Mouse (Mus musculus) heart, postnatal 0 days (tissue): Measurements from ENCODE around the gene Fam161b. TPM values are rescaled to one million over a fixed set of nuclear protein-coding genes. Genes with fewer than 3 reads are reported as not detected.

Source experiments
- ATAC-seq: fragments of 200-750 bp; cut with Nextera tagmentation; 2 replicates; pipeline ENCODE4 v1.8.0; 2017; ENCODE audit warnings: low read depth, moderate number of reproducible peaks, moderate library complexity; ENCODE audit not compliant: insufficient read depth
- DNase-seq: peaks from one replicate; pipeline ENCODE4 v3.0.0-alpha.2; 2016; ENCODE audit warnings: low spot score
- H3K27ac ChIP-seq: fragments of 300-500 bp; sonication (generic); 2 replicates; pipeline ENCODE4 v1.5.1; 2014; ENCODE audit warnings: low read depth, mild to moderate bottlenecking
- H3K27me3 ChIP-seq: fragments of 300-500 bp; sonication (generic); 2 replicates; pipeline ENCODE4 v1.6.1; 2014; ENCODE audit warnings: low read length, mixed read lengths; ENCODE audit not compliant: control insufficient read depth, insufficient read depth
- H3K36me3 ChIP-seq: fragments of 300-500 bp; sonication (generic); replicated peaks from 2 replicates; pipeline ENCODE4 v1.6.1; 2014; ENCODE audit warnings: low read length, mixed read lengths; ENCODE audit not compliant: control insufficient read depth, insufficient read depth
- H3K4me1 ChIP-seq: fragments of 300-500 bp; sonication (generic); 2 replicates; pipeline ENCODE4 v1.6.1; 2014; ENCODE audit warnings: antibody characterized with exemption; ENCODE audit not compliant: control insufficient read depth, insufficient read depth
- H3K4me2 ChIP-seq: fragments of 300-500 bp; sonication (generic); 2 replicates; pipeline ENCODE4 v1.6.1; 2014; ENCODE audit warnings: low read depth, mild to moderate bottlenecking, low read length, moderate library complexity
- H3K4me3 ChIP-seq: fragments of 300-500 bp; sonication (generic); 2 replicates; pipeline ENCODE4 v1.5.1; 2014; ENCODE audit warnings: low read depth, low read length
- H3K9ac ChIP-seq: fragments of 300-500 bp; sonication (generic); replicated peaks from 2 replicates; pipeline ENCODE4 v1.6.1; 2014; ENCODE audit warnings: low read depth, low read length, mixed read lengths
- H3K9me3 ChIP-seq: fragments of 300-500 bp; sonication (generic); replicated peaks from 2 replicates; pipeline ENCODE4 v1.6.1; 2016; ENCODE audit warnings: low read length; ENCODE audit not compliant: control insufficient read depth
- CTCF ChIP-seq: IDR thresholded peaks from 2 replicates; pipeline ENCODE4 v1.5.1; 2016; ENCODE audit warnings: antibody characterized with exemption, control low read depth, low read depth
- EP300 ChIP-seq: IDR thresholded peaks from 2 replicates; pipeline ENCODE4 v1.6.1; 2016; ENCODE audit warnings: antibody characterized with exemption, low read depth
- WGBS: fragments of 180-500 bp; shearing (Covaris S2); extraction: QIAGEN DNeasy Blood & Tissue Kit; methylation state at CpG from one replicate; pipeline ENCODE4 v1.1.7; 2014; 5-methylcytosine and 5-hydroxymethylcytosine counted together
- polyA plus RNA-seq: library from polyadenylated mRNA; unstranded; fragments of >200 nt; fragmentation: Nextera tagmentation; extraction: Ambion mirVana; gene quantifications from 2 replicates; pipeline ENCODE4 v1.2.1, GENCODE M21; 2015
- total RNA-seq: library from RNA; depleted of rRNA; stranded (reverse); fragments of >200 nt; gene quantifications from 2 replicates; pipeline ENCODE4 v1.2.3, GENCODE M21; 2014; ENCODE audit warnings: low replicate concordance

The Fam161b gene
- total and polyA plus RNA-seq, 2 experiments from 2014 or later = 4.0 to 5.6 TPM

- DNase-seq (no peak), ATAC-seq (no peak)
- Histone ChIP-seq H3K36me3 (peaks cover 19% of the 10 kb centered on the region), H3K4me2 (peak overlapping the region; percentile 18; the same call in 1 of the 2 replicates), H3K27me3 (no peaks in the 10 kb centered on the region), H3K4me3 (no peak overlapping the region), H3K4me1 (peaks cover 33% of the 10 kb centered on the region), H3K27ac (no peak overlapping the region), H3K9me3 (no peaks in the 10 kb centered on the region), H3K9ac (no peak overlapping the region)
- 64% methylated on average over 14 of the region's 14 CpGs for WGBS
- TF ChIP-seq CTCF = no peak
- no peak for TF ChIP-seq EP300
Measured at GRCm38 (mm10) chr12:84388774-84389400, 27.3 kb upstream of the Fam161b start.

GRCm38 (mm10) chr12:84388097-84388496 lies 26.5 kb upstream of the Fam161b start:
- Histone ChIP-seq H3K36me3 (peaks cover 21% of the 10 kb centered on the region; the same call in 1 of the 2 replicates), H3K9me3 (no peaks in the 10 kb centered on the region), H3K4me3 (no peak overlapping the region), H3K27ac (peak overlapping the region; percentile 9; the same call in 1 of the 2 replicates), H3K27me3 (no peaks in the 10 kb centered on the region), H3K4me2 (no peak overlapping the region), H3K4me1 (peaks cover 34% of the 10 kb centered on the region), H3K9ac (no peak overlapping the region)
- no peak for ATAC-seq
- WGBS = 83% methylated on average over 8 of the region's 8 CpGs
- no peak for DNase-seq
- TF ChIP-seq CTCF (no peak), EP300 (no peak)

- WGBS = 79% methylated on average over 4 of the region's 4 CpGs
- 0 out of 2 replicates have a peak overlapping the region, but pooled peaks have one; percentile 30 for H3K9ac ChIP-seq
- peak overlapping the region; percentile 95 for H3K27ac ChIP-seq
- H3K36me3 ChIP-seq = peaks cover 29% of the 10 kb centered on the region; the same call in 1 of the 2 replicates
- TF ChIP-seq CTCF (no peak), EP300 (no peak)
- H3K9me3 ChIP-seq = no peaks in the 10 kb centered on the region
- H3K4me1 ChIP-seq = peaks cover 31% of the 10 kb centered on the region
- ATAC-seq = no peak
- no peak for DNase-seq
- H3K27me3 ChIP-seq = no peaks in the 10 kb centered on the region
- H3K4me2 ChIP-seq = no peak overlapping the region
- H3K4me3 ChIP-seq = no peak overlapping the region
Measured at GRCm38 (mm10) chr12:84385408-84385807, 23.8 kb upstream of the Fam161b start.

GRCm38 (mm10) chr12:84384644-84385081 lies 23.0 kb upstream of the Fam161b start:
- Histone ChIP-seq H3K4me1 (peaks cover 31% of the 10 kb centered on the region), H3K36me3 (peaks cover 29% of the 10 kb centered on the region; the same call in 1 of the 2 replicates), H3K27ac (peak overlapping the region; percentile 95), H3K4me3 (no peak overlapping the region), H3K27me3 (no peaks in the 10 kb centered on the region), H3K9ac (0 out of 2 replicates have a peak overlapping the region, but pooled peaks have one; percentile 30), H3K9me3 (no peaks in the 10 kb centered on the region), H3K4me2 (no peak overlapping the region)
- WGBS = 26% methylated on average over 5 of the region's 5 CpGs
- TF ChIP-seq EP300 = 0 out of 2 replicates have a peak, but pooled peaks have one; percentile 67
- no peak for TF ChIP-seq CTCF
- DNase-seq (peak; percentile 84), ATAC-seq (peak; percentile 79)

GRCm38 (mm10) chr12:84382369-84382768 lies 20.7 kb upstream of the Fam161b start:
- 38% methylated on average over 4 of the region's 4 CpGs for WGBS
- Histone ChIP-seq H3K27ac (peak overlapping the region; percentile 90), H3K4me3 (peak overlapping the region; percentile 40), H3K27me3 (no peaks in the 10 kb centered on the region), H3K36me3 (peaks cover 33% of the 10 kb centered on the region), H3K9me3 (no peaks in the 10 kb centered on the region), H3K9ac (peak overlapping the region; percentile 41), H3K4me2 (peak overlapping the region; percentile 47), H3K4me1 (peaks cover 26% of the 10 kb centered on the region)
- DNase-seq (peak; percentile 84), ATAC-seq (peak; percentile 87)
- TF ChIP-seq EP300 (peak; percentile 79), CTCF (0 out of 2 replicates have a peak, but pooled peaks have one; percentile 4)
